Mouse (Mus musculus): ENCODE measurements at regions not wholly inside any gene's neighbourhood (a gene's known extent, or its start where the extent isn't known, plus 50 kb on each side); places are given as distances from the start of the nearest gene placed in this dataset.

DNA sequence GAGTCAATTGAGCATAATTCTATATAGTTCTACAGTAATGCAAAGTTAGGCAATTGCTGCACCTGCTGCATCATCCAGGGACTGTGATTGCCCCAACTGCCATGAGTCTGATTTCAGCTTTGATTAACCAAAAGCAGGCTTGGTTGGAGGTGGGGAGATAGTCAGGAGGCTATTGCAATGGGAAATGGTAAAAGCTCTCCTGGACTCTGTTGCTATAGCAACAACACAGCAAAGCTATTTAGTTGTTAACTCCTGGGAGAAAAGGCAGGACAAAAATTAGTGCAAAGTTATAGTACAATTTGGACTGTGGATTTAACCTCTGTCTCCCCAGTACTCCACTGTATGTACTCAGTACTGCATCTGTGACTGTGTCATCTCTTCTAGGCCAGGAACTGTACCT, 51.7 kb upstream of the Rasgrf1 start:
- DNase-seq (ENCODE audit: low spot score): no peak

DNA sequence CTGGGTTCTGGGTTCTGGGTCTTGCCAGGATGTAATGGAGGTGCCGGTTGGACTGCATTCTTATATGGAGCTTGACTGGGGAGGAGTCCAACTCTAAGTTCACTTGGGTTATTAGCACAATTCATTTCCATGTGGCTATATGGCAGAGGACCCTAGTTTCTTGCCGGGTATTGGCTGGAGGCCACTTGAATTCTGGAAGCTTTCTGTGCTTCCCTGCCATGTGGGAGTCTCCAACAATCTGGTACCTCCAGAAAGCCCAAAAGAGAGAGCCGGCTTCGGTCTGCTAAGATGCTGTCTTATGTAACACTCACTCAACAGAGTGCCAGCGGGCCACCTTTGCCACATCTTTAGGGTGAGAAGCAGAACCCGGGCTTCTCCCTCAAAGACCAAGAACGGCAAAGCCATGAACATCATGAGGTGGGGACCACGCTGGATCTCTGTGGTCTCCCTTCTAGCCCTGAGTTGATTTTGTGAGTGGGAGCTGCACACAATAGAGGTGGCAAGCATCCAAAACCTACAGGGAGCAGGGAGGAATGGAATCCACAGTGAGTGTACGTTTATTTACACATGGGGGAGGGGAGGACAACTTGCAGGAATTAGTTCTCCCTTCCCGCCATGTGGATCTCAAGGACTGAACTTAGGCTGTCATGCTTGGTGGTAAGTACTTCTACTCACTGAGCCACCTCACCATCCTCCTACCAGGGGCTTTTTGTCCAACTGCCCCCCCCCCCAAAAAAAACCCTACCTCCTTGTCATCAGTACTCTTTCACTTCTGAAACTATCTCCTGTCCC, 59.0 kb upstream of the Rasgrf1 start:
- DNase-seq (ENCODE audit: low spot score): no peak

DNA sequence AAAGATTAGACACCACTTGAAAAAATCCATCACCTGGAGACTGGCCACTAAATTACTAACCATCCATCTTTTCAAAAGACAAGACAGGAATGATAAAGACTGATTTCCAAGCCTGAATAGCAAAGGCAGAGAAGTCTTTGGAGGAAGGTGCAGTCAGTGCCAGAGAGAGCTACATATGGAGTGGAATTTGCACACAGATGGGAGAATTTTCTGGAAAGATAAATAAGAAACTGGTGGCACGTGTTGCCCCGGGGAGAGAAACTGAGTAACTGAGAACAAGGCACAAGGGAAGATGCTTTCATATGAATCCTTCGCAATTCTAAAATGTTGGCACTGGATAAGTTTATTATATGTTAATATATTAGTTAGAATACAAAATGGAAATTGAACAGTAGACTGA, 59.8 kb upstream of the Rasgrf1 start:
- no peak for DNase-seq (ENCODE audit: low spot score)

DNA sequence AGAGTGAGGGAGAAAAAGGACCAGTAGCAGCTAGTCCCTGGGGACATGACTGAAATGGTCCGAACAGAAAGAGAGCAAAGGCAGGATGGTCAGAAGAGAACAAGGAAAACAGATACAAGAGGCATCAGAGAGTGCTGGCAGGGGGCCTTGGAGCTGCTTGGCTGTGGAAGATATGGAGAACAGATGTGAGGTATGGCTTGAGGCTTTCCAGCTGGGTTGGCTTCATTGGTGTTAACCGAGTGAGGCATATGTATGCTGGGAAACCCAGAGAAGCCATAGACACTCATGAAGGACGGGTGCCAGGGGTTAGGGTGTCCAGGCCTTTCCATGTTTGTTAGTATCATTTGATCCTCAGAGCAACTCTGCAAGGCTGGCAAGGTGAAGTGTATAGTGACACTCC, 61.1 kb upstream of the Rasgrf1 start:
- DNase-seq (ENCODE audit: low spot score): no peak

DNA sequence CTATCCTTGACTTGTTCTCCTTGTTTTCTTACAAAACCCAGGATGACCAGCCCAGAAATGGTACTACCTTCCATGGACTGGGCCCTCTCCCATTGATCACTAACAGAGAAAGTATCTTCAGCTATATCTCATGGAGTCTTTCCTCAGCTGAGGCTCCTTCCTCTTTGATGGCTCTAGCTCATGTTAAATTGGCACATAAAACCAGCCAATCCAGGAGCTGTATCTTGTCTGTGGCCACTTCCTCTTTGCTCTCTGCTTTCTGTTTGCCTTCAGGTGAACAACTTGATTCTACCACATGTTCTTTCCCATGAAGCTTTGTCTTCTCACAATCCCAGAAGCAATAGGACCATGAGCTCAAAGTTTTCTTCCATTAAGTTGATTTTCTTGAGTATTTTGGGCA, 62.7 kb upstream of the Rasgrf1 start:
- no peak for DNase-seq (ENCODE audit: low spot score)

DNA sequence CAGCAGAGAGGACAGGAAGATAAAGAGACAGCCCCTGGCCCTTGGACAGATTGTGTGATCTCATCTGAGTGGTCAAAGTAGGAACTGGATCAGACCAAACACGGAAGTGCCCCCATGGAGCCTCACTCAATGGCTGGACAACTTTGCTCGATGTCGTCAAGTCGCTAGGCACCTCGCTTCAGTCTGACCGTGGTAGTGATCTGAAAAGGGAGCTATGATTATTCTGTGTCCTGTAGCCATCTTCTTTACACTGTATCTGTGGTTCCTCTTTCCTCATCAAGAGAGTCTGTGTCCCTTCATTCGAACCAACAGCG, 67.0 kb upstream of the Rasgrf1 start:
- DNase-seq (ENCODE audit: low spot score): no peak

DNA sequence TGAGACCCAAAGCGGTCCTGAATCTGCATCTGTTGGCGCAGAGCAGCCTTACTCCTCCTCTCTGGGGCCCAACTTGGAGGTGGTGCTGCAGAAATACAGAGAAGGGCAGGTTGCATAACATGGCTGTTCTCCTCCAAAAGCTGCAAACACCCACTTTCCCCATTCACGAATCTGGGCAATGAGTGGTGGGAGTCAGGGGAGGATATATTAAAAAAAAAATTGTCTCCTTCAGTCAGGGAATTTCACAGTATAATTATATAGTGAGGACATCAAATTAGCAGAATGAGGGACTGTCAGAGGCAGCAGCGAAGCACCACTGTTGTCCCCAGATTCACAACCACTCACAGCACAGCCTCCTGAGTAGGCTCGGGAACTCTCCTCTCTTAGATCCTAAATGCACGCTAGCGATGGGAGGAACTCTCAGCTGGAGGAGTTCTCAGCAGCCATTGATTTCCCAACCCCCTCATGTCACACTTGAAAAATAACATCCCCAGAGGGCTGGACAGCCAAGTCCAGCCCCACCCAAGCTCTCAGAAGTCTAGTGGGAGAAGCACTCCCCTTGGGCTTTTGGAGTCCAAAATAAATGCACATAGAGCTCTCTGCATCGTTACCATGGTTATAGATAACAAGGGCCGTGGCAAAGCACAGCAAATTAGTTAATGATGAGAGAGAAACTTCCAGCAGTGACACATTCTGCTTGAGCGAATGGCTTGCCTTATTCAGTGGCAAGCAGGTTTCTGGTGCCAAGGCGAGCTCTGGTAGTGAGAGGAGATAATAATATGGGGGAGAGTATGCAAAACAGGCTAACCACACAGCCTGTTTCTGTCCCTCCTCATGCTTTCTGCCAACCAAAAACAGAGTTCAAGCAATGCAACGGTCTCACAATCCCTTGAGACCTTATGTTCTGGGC, 67.6 kb upstream of the Rasgrf1 start:
- no peak for DNase-seq (ENCODE audit: low spot score)

DNA sequence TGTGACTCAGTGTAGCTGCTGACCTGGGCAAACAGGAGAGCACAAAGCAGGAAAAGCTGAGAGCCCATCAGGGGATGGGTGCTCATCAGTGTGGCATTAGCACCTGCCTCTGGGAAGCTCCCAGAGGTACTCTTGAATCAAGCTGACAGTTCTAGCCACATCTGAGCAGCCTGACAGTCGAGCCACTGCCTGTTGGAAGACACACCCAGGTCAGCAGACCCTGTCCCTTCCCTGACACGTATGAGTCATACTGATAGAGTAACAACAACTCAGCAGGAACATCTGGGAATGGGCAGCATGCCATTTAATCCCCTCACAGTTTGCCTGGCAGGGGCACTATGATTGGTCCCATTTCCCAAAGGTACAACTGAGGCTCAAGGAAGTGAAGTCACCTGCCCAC, 68.3 kb upstream of the Rasgrf1 start:
- DNase-seq (ENCODE audit: low spot score): no peak

DNA sequence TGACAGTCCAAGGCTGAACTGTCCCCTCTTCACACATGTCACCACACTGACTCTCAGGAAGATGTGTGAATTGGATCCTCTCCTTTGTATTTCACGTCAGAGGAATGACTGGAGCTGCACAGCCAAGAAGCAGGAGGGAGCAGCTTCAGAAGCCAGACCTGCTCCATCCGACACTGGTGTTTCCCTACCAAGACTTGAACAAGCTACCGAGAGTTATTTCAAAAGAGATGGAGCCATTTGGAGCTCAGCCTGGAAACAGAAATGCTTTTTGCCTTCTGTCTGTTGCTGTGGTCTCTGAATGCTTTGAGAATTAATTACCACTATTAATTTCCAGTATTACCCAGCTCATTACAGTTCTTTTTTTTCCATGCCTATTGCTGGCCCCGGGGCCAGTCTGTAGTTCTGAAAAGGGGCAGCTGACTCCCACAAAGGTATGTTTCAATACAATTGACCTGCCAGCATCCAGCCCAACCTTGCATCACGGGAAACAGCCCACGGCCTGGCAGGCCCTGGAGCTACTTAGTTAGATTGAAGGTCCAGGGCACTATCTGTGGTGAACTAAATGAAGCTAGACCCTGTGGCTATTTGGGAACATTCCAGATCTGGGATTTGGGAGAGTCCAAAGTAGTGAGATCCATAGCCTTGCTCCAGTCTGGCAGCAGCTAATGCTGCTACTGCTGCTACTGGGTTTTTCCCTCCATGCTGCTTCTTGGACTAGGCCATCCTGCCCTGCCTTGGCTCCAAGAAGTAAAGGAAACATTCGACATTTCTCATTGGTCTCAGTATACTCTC, 73.1 kb upstream of the Rasgrf1 start:
- DNase-seq (ENCODE audit: low spot score): no peak

DNA sequence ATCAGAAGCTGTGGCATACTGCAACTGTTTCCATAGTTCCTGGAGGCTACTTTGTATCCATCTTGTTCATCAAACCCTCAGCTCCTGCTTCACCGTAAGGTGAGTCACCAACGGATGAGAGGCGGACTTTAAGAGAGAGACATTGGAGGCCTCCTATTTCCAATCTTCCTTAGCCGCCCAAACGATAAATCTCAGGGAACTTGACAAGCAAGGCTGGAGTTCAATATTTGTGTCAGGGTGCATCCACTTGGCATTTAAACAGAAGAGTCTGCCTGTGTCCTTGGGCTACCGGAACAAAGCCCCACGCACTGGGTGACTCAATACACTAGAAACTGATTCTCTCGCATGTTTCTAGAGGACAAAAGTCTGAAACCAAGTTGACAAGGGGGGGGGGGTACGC, 76.1 kb upstream of the Rasgrf1 start:
- no peak for DNase-seq (ENCODE audit: low spot score)

DNA sequence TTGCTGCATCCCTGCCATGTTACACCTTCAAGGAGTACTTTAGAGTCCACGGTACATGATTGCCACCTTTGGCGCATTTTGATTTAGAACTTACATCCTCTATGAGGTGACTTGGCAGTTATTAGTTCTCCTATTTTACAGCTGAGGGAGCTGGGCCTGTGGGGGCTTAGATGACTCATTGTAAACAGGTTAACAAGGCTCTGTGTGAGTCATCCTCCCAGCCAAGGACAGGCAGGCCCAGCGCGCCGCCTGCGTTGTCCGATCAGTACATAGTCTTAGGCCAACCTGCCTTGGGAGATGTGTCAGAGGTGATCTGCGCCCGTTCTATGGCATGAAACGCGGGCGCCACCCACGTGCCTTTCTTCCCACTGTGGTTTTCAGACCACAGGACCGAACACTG, 77.9 kb upstream of the Rasgrf1 start:
- no peak for DNase-seq (ENCODE audit: low spot score)

DNA sequence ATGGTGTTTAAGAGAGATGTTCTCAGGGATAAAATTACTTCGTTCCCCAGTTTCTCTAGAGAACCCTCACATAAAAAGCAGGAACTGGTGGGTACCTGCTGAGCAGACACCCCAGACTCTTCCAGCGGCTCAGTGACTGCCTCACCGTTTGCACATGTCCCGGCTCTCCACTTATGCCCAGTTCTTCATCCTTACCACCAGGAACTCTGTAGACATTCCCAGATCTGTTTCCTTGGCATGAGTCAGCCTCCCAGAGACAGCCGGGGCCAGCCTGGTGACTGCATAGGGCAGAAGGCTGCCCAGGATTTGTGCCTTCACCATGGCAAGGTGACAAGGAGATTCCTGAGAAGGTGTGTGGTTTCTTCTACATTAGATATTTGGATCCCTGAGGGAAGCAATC, 81.6 kb upstream of the Rasgrf1 start:
- DNase-seq (ENCODE audit: low spot score): no peak

DNA sequence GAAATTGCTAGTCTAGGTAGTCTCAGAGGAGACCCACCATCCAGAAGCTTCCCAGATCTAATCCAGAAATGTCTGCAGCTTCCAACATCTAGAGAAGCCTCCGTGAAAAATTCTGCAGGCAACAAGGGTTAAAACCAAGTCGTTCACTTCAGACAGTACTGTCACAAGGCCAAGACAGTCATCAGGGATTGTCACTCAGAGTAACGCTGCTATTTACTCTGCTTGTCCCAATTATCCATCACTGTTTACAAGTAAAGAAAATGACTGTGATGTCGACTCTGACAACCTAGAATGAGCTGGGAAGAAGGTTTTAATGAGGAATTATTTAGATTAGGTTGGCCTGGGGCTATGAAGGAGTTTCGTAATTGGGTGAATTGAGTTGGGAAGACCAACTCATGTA, 82.1 kb upstream of the Rasgrf1 start:
- no peak for DNase-seq (ENCODE audit: low spot score)

DNA sequence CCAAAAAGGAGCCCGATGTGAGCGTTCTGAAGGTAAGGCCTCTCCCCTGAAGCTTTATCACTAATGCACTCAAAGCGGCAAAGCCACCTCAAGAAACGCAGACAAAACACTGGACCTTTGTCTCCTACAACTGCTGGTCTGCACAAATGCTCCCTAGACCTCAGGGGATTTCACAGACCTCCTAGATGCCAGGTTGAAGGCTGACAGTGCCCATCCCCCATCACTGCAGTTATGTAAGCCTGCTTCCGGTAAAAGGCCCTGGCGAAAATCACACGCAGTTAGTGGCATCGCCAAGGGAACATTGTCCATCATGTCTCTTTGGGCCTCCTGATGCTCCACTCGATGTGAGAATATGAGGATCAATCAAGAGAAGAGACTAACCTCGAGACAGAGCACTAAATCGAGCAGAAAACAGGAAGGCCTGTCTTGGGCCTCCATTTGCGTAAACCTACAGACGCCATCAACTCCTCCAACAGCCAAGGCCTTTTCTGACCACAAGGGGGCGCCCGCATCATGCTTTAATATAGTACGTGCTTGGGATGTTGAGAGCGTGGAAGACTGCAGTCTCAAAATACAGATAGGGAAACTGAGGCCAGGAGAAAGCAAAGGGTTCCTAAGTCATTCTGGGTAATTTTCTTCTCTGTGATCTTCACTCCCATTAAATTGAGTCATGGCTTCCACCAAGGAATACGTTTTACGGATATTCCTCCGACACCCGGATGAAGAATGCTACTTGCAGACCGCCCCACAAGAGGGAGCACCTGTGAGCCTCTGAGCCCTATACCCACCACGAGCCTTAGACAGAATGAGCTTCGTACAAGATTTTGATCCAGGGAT, 82.8 kb upstream of the Rasgrf1 start:
- DNase-seq (ENCODE audit: low spot score): peak; percentile 91

DNA sequence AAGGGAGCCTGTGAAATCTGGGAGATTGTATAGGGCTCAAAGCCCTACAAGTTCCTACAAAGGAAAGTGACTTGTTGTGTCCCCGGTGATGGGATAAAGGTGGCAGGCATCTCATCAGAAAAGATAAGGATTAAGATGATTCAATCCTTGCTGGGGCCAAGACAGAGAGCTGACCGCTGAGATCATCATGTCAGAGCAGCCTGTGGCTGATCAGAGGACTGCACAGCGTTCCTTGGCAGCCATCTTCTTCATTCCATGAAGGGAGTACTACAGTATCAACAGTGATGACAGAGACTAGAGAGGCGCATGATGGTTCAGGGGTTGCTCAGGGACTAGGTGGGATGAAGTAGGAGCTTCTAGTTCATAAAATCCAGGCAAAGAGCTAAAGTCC, 83.6 kb upstream of the Ankrd34c start:
- DNase-seq (ENCODE audit: low spot score): no peak

DNA sequence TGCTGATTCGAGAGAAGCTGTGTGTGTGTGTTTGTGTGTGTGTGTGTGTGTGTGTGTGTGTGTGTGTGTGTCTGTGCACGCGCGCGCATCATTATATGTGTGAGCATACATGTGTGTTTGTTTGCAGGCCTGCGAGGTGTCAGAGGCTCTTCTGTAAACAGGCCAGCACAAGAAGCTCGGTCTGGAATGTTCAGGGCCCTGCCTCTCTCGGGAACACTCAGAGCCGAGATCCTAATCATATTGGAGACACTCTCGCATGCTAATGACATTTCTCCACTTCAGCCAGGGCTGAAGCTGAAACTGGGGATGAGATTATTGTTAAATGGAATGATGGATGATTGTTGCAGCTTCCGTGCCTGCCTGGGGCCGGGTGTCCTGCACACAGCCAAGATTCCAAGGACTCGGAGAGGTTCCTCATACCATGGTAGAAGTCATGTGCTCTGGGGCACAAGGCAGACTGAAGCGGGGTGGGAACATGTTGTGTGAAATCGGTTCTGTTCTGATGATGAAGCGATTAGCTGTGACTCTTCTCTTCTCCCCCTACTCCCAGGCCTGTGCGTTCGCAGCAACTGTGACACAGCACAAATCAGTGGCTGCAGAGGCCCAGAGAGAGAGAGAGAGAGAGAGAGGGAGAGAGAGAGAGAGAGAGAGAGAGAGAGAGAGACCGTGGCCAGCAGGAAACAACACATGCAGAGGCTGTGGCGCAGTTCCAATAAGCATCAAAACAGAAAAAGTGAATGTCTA, 83.0 kb upstream of the Ankrd34c start:
- no peak for DNase-seq (ENCODE audit: low spot score)

DNA sequence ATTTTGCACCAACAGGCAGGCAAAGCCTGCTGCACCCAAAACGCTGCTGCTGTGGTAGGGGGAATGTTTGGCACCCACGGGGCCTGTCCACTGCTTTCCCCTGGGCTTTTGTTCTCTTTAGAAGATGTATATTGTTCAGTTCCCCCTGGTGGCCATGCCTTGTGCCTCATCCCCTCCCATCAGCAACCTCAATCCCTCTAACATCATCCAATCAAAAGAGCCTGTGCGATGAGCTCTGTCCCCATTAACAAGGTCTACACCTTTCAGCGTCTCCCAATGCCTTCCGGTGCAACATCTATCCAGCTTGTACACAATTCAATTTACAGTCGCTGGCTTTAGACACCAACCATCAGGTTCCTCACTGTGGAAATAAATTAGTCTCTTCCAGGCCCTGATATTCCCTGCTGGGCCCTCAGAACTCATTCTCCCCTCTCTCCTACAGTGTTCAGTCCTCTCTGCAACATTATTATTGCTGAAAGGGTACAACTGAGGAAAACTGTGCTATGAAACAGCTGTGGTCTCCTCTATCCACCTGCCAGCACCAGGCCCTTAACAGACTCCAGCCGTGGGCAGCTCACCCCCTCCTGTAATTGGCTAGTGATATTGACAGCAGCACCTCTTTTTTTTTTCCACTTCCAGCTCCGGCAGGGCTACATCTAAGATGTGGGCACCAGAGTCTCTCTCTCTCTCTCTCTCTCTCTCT, 75.5 kb upstream of the Ankrd34c start:
- DNase-seq (ENCODE audit: low spot score): peak; percentile 26

DNA sequence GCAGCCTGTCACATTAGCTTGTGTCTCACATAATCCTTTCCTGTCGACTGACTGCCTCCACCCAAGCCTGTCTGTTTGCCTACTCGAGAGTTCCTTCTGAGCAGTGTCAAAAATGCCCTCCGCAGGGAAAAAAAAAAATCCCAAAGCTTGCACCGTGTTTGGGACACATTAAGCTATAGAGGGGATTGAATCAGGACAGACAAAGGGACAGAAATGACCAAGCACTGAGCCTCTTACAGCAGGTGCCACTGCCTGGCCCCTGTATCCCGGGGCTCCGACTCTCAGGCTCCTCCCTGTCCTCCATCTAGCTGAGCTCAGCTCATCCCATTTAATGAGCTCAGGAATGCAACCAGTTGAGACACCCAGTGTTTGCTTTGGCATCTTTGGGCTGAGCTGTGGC, 69.1 kb upstream of the Ankrd34c start:
- DNase-seq (ENCODE audit: low spot score): no peak

DNA sequence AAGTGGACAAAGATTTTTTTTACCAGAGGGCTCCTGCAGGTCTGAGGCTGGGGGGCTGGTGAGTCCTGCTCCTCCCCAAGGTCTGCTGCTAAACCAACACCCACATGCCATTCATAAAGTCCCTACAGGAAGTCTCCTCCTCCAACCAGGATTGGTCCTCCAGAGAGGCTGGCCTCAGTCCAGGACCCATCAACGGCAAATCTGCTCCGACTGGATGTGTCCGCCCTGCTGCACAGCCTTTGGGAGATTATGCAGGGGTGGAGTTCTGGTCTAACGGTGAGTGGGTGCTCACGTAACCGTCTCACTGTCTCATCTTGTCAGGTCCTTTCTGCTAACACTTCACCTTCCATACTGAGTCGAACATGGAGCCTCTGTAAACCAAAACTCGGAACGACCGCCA, 64.4 kb upstream of the Ankrd34c start:
- DNase-seq (ENCODE audit: low spot score): no peak

DNA sequence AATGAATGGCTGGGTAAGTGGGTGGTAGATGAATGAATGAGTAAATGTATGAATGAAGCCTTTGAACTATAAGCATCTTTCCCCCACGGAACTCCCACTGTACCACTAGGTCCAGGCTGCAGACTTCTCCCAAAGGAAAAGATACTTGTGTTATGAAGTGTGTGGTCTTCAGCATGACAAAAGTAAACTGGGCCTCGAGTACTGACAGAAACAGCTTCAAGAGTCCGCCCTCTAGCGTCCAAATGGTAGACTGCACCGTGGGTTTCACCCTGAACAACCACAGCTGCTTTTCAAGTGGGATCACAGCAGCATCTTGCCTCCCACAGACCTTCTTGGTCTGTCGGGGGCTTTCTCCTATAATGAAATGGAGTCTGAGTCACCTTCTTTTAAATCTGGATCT, 54.7 kb upstream of the Ankrd34c start:
- DNase-seq (ENCODE audit: low spot score): peak; percentile 83

DNA sequence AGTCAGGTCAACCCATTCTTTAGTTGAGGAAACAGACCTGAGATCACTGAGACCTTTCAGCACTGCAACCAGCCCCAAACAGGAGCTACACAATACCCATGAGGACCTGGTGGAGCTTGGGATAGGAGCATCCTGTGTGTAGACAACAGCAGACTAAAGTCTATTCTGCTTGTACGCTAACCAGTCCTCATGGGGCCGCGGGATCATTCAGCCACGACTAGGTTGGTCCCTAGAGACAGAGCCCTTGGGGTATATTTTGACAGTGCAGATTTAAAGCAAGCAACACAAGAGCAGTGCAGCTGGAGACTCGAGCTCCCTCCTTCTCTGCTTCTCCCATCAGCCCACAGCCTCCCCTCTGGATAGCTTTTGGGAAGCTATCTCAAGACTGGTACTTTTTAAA, 51.7 kb upstream of the Ankrd34c start:
- no peak for DNase-seq (ENCODE audit: low spot score)

Data from testis, postnatal 10 days (tissue).